Mouse (Mus musculus) lung, embryonic 14.5 days (tissue): ENCODE results near the gene Tmem120b. TPM values are rescaled to one million over a fixed set of nuclear protein-coding genes. Genes with fewer than 3 reads are reported as not detected.

Experiments used
- ATAC-seq: fragments of 200-750 bp; cut with Nextera tagmentation; 2 replicates; pipeline ENCODE4 v1.8.0; 2017; ENCODE audit warnings: mild to moderate bottlenecking, moderate TSS enrichment, moderate library complexity; ENCODE audit not compliant: insufficient read depth
- DNase-seq: peaks from one replicate; pipeline ENCODE4 v3.0.0-alpha.2; 2015
- H3K27ac ChIP-seq: fragments of 300-500 bp; sonication (generic); 2 replicates; pipeline ENCODE4 v1.5.1; 2014; ENCODE audit warnings: low read depth, mild to moderate bottlenecking, moderate library complexity
- H3K27me3 ChIP-seq: fragments of 300-500 bp; sonication (generic); 2 replicates; pipeline ENCODE4 v1.6.1; 2014; ENCODE audit warnings: low read length, control low read depth; ENCODE audit not compliant: insufficient read depth
- H3K36me3 ChIP-seq: fragments of 300-500 bp; sonication (generic); 2 replicates; pipeline ENCODE4 v1.6.1; 2014; ENCODE audit warnings: control low read depth; ENCODE audit not compliant: insufficient read depth
- H3K4me1 ChIP-seq: fragments of 300-500 bp; sonication (generic); 2 replicates; pipeline ENCODE4 v1.6.1; 2014; ENCODE audit warnings: antibody characterized with exemption, control low read depth; ENCODE audit not compliant: insufficient read depth
- H3K4me2 ChIP-seq: fragments of 300-500 bp; sonication (generic); 2 replicates; pipeline ENCODE4 v1.6.1; 2014; ENCODE audit warnings: mild to moderate bottlenecking
- H3K4me3 ChIP-seq: fragments of 300-500 bp; sonication (generic); 2 replicates; pipeline ENCODE4 v1.5.1; 2014; ENCODE audit warnings: low read depth, low read length
- H3K9ac ChIP-seq: fragments of 300-500 bp; sonication (generic); 2 replicates; pipeline ENCODE4 v1.6.1; 2014
- H3K9me3 ChIP-seq: fragments of 300-500 bp; sonication (generic); 2 replicates; pipeline ENCODE4 v1.6.1; 2016; ENCODE audit warnings: low read depth, low read length, control low read depth
- CTCF ChIP-seq: IDR thresholded peaks from 2 replicates; pipeline ENCODE4 v1.5.1; 2016; ENCODE audit warnings: antibody characterized with exemption, low read depth
- WGBS: fragments of 180-500 bp; shearing (Covaris S2); extraction: QIAGEN DNeasy Blood & Tissue Kit; methylation state at CpG from one replicate; pipeline ENCODE4 v1.1.7; 2014; 5-methylcytosine and 5-hydroxymethylcytosine counted together
- polyA plus RNA-seq: library from polyadenylated mRNA; unstranded; fragments of >200 nt; fragmentation: Nextera tagmentation; extraction: Ambion mirVana; gene quantifications from 2 replicates; pipeline ENCODE4 v1.2.1, GENCODE M21; 2014

Tmem120b gene
- polyA plus RNA-seq, 1 experiment from 2014 or later, result 10.0 TPM

DNA sequence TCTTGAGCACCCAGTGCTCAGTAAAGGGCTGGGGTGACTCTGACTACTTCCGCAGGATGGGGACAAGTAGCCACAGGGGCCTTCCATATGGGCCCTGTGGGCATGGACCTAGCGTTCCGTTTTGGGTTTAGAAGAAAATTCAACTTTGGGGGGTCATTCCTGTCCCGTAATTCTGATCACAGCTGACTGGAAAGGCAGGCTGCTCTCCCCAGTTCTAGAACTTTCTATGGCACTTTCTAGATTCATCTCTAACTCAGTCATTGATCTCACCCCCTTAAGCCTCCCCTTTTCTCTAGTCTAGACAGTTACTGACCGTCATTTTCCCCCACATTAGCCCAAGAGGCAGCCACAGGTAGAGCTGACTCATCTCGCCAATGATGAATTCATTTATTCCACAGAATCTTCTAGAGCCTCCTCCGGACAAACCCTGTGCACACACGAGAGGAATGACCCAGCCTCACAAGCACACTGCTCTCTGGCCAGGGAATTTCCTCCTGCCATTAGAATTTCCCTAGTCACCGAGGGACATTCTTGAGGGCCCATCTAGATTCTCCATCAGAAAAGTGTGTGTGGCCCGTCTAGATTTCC, 61.0 kb downstream of the Tmem120b start:
- H3K27me3 ChIP-seq, result no peaks in the 10 kb centered on the region
- no peaks in the 10 kb centered on the region for H3K9me3 ChIP-seq
- peaks cover 29% of the 10 kb centered on the region; the same call in 1 of the 2 replicates for H3K36me3 ChIP-seq
- H3K9ac ChIP-seq, result no peak overlapping the region
- ATAC-seq (no peak), DNase-seq (no peak)
- H3K4me1 ChIP-seq, result peaks cover 10% of the 10 kb centered on the region
- no peak overlapping the region for H3K4me2 ChIP-seq
- H3K27ac ChIP-seq, result no peak overlapping the region
- TF ChIP-seq CTCF, result no peak
- H3K4me3 ChIP-seq, result no peak overlapping the region
- WGBS, result 80% methylated on average over 10 of the region's 10 CpGs

GRCm38 (mm10) chr5:123130030-123130813, 62.0 kb downstream of the Tmem120b start:
- no peak for ATAC-seq
- H3K27me3 ChIP-seq, result no peaks in the 10 kb centered on the region
- TF ChIP-seq CTCF, result no peak
- no peak overlapping the region for H3K4me2 ChIP-seq
- no peaks in the 10 kb centered on the region for H3K9me3 ChIP-seq
- H3K4me3 ChIP-seq, result no peak overlapping the region
- WGBS, result 85% methylated on average over 9 of the region's 9 CpGs
- peaks cover 29% of the 10 kb centered on the region; the same call in 1 of the 2 replicates for H3K36me3 ChIP-seq
- H3K9ac ChIP-seq, result no peak overlapping the region
- no peak for DNase-seq
- H3K4me1 ChIP-seq, result peaks cover 20% of the 10 kb centered on the region
- H3K27ac ChIP-seq, result no peak overlapping the region

DNA sequence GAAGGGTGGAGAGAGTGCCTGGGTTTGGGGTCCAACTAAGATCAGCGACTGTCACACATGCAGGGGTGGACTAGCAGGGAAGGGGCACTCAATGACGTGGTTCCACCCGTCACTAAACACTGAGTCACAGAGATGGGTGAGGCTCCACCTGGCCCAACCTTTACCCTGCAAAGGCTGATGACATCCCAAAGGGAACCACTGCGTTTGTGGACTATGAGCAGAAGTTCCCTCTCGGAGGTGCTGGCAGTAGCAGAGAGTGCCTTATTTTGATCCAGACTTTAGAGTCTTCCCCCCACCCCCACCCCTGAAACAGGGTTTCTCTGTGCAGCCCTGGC, 62.6 kb downstream of the Tmem120b start:
- Histone ChIP-seq H3K4me1 (peaks cover 26% of the 10 kb centered on the region), H3K27me3 (no peaks in the 10 kb centered on the region), H3K9ac (no peak overlapping the region), H3K27ac (no peak overlapping the region), H3K4me3 (no peak overlapping the region), H3K36me3 (peaks cover 32% of the 10 kb centered on the region; the same call in 1 of the 2 replicates), H3K9me3 (no peaks in the 10 kb centered on the region), H3K4me2 (no peak overlapping the region)
- no peak for TF ChIP-seq CTCF
- DNase-seq (no peak), ATAC-seq (no peak)
- 84% methylated on average over 5 of the region's 5 CpGs for WGBS

- TF ChIP-seq CTCF, result peak; percentile 98
- H3K9me3 ChIP-seq, result no peaks in the 10 kb centered on the region
- peak within 1 kb of the TSS; percentile 58 for H3K9ac ChIP-seq
Observed at GRCm38 (mm10) chr5:123132308-123133071, 64.3 kb downstream of the Tmem120b start, which contains the start of gene Rhof. TSS of gene Rhof (minus strand) at chr5:123132692.

GRCm38 (mm10) chr5:123133083-123133783, 65.0 kb downstream of the Tmem120b start:
- peak; percentile 92 for DNase-seq
- H3K4me3 ChIP-seq, result no peak overlapping the region
- TF ChIP-seq CTCF, result peak; percentile 99

More at GRCm38 (mm10) chr5:123132308-123133071, 64.3 kb downstream of the Tmem120b start, which contains the start of gene Rhof:
- Histone ChIP-seq H3K36me3 (peaks cover 23% of the 10 kb centered on the region; the same call in 1 of the 2 replicates), H3K4me3 (peak within 1 kb of the TSS; percentile 33), H3K4me1 (peaks cover 40% of the 10 kb centered on the region), H3K4me2 (peak within 1 kb of the TSS; percentile 100), H3K27me3 (no peaks in the 10 kb centered on the region), H3K27ac (peak within 1 kb of the TSS; percentile 100)
- DNase-seq, result peak; percentile 86
- peak; percentile 56 for ATAC-seq
- WGBS, result 2% methylated on average over 44 of the region's 44 CpGs

GRCm38 (mm10) chr5:123133784-123134143, 65.5 kb downstream of the Tmem120b start:
- Histone ChIP-seq H3K4me1 (peaks cover 44% of the 10 kb centered on the region), H3K4me3 (no peak overlapping the region), H3K9me3 (no peaks in the 10 kb centered on the region), H3K9ac (no peak overlapping the region), H3K4me2 (peak overlapping the region; percentile 100), H3K27ac (peak overlapping the region; percentile 100), H3K36me3 (peaks cover 23% of the 10 kb centered on the region; the same call in 1 of the 2 replicates), H3K27me3 (no peaks in the 10 kb centered on the region)
- TF ChIP-seq CTCF, result no peak
- DNase-seq (peak; percentile 72), ATAC-seq (peak; percentile 9; the same call in 1 of the 2 replicates)
- WGBS, result 13% methylated on average over 7 of the region's 7 CpGs

More at GRCm38 (mm10) chr5:123133083-123133783, 65.0 kb downstream of the Tmem120b start:
- Histone ChIP-seq H3K9ac (no peak overlapping the region), H3K27me3 (no peaks in the 10 kb centered on the region), H3K27ac (peak overlapping the region; percentile 100), H3K9me3 (no peaks in the 10 kb centered on the region), H3K4me1 (peaks cover 44% of the 10 kb centered on the region), H3K4me2 (peak overlapping the region; percentile 100), H3K36me3 (peaks cover 23% of the 10 kb centered on the region; the same call in 1 of the 2 replicates)
- no peak for ATAC-seq
- 13% methylated on average over 18 of the region's 18 CpGs for WGBS
